In genomic region chr9:56079587-56079986, GRCm38 (mm10) we compare ENCODE assay signal across 25 mouse cellular contexts. TPM values are rescaled to one million over a fixed set of nuclear protein-coding genes. Genes with fewer than 3 reads are reported as not detected.
A peak's percentile ranks its signal among the peaks of the same experiment; 100 is the strongest.
DNase-seq lines count a peak whose midpoint lies in the region; ATAC-seq and TF ChIP-seq lines count a peak whose summit lies in the region.
"Had no signal": no experiment of that assay in that cellular context is flagged by ENCODE, and none has a peak within 500 bp of the region (broad histone marks: within the 10 kb centered on the region; RNA-seq: fewer than 3 reads in every experiment).

No protein-coding gene starts in this region.

- H3K9me3 ChIP-seq in megakaryocyte, embryonic 14.5 days: no peaks in the 10 kb centered on the region
- H3K9me3 ChIP-seq: forebrain, embryonic 10.5 days; forebrain, embryonic 13.5 days; heart, embryonic 10.5 days; heart, embryonic 13.5 days; hindbrain, embryonic 10.5 days; hindbrain, embryonic 13.5 days had no signal

- no peak for TF ChIP-seq POLR2A in bone marrow macrophage, adult 2 months (IDR thresholded peaks at IDR 0.05; ENCODE audit: borderline replicate concordance, low read depth, low read length)

- H3K27ac ChIP-seq in bone marrow macrophage, adult 2 months (ENCODE audit: insufficient read depth, low read depth, low read length): peak overlapping the region; percentile 85
- H3K27ac ChIP-seq: forebrain, embryonic 10.5 days; forebrain, embryonic 13.5 days; gastrocnemius, adult 2 months; heart, adult 2 months; heart, embryonic 10.5 days; heart, embryonic 13.5 days; hindbrain, embryonic 10.5 days; hindbrain, embryonic 13.5 days had no signal

- TF ChIP-seq CTCF in bone marrow macrophage, adult 2 months (IDR thresholded peaks at IDR 0.05; ENCODE audit: low read depth, low read length): no peak

- H3K4me1 ChIP-seq in bone marrow macrophage, adult 2 months (ENCODE audit: control insufficient read depth, insufficient read depth, low read length): peaks cover 46% of the 10 kb centered on the region
- peaks cover 52% of the 10 kb centered on the region for H3K4me1 ChIP-seq in megakaryocyte, embryonic 14.5 days

- ATAC-seq in hematopoietic stem cell, adult 5-6 weeks (replicated peaks in 1 of 2; ENCODE audit: insufficient read depth in 1 of 2, low FRiP score in 2 of 2, low TSS enrichment in 1 of 2, low read depth in 1 of 2, poor library complexity in 2 of 2, severe bottlenecking in 2 of 2): peak; percentile 21 to 63; a peak in 3 of 4 replicates
- ATAC-seq: CD4-positive, CD25-positive, alpha-beta regulatory T cell, adult 4 months; forebrain, embryonic 13.5 days; forebrain, embryonic 16.5 days; intestine, postnatal 0 days had no signal

- no peak overlapping the region for H3K4me3 ChIP-seq in bone marrow macrophage, adult 2 months (ENCODE audit: insufficient read depth, low read length)
- peak overlapping the region; percentile 40 for H3K4me3 ChIP-seq in megakaryocyte, embryonic 14.5 days (replicated peaks)
- H3K4me3 ChIP-seq: forebrain, embryonic 10.5 days; forebrain, embryonic 13.5 days; gastrocnemius, adult 2 months; heart, adult 2 months; heart, embryonic 10.5 days; heart, embryonic 13.5 days; hindbrain, embryonic 10.5 days; hindbrain, embryonic 13.5 days had no signal

- H3K36me3 ChIP-seq in megakaryocyte, embryonic 14.5 days (replicated peaks; ENCODE audit: low read length): no peaks in the 10 kb centered on the region

- peak; percentile 29 for DNase-seq in 416B (ENCODE audit: low read depth)
- no peak for DNase-seq in ovary, adult 18-20 months (ENCODE audit: low spot score)
- DNase-seq in testis, postnatal 10 days (ENCODE audit: low spot score): no peak
- no peak for DNase-seq in neural tube, embryonic 10.5 days (ENCODE audit: extremely low spot score, low spot score)
- DNase-seq: adrenal gland, adult 2 months; adrenal gland, postnatal 14 days; cerebellum, adult 11 months; cerebellum, adult 2 months; cerebellum, adult 9-11 months; cerebellum, postnatal 36 days; gastrocnemius, adult 2 months; gastrocnemius, postnatal 14 days; heart, adult 2 months had no signal

- no peaks in the 10 kb centered on the region for H3K27me3 ChIP-seq in megakaryocyte, embryonic 14.5 days (replicated peaks)
- H3K27me3 ChIP-seq: forebrain, embryonic 13.5 days; heart, embryonic 13.5 days; hindbrain, embryonic 13.5 days had no signal

RNA-seq across cellular contexts. Expression of gene Pstpip1, which starts 10.2 kb away (rescaled TPM):
- 163 and 182 TPM in 2 replicates for polyA plus RNA-seq in bone marrow macrophage, adult 2 months (2012; ENCODE audit: insufficient read depth, insufficient read length, missing spikeins)
- total RNA-seq in hematopoietic stem cell, adult 5-6 weeks (2017): 109 and 141 TPM in 2 replicates
- 22.0 and 29.4 TPM in 2 replicates for polyA plus RNA-seq in megakaryocyte, embryonic 14.5 days (2012; ENCODE audit: insufficient read depth, low replicate concordance)

RNA-seq across cellular contexts. Expression of gene Rcn2, which starts 37.9 kb away (rescaled TPM):
- polyA plus RNA-seq in bone marrow macrophage, adult 2 months (2012; ENCODE audit: insufficient read depth, insufficient read length, missing spikeins): 36.9 and 41.2 TPM in 2 replicates
- total RNA-seq in hematopoietic stem cell, adult 5-6 weeks (2017): 74.9 and 87.8 TPM in 2 replicates
- 18.5 and 34.1 TPM in 2 replicates for polyA plus RNA-seq in megakaryocyte, embryonic 14.5 days (2012; ENCODE audit: insufficient read depth, low replicate concordance)
